Mouse (Mus musculus): Measurements from ENCODE around the gene Rhox7b.
"Not testable (repeated sequence)": the region's sequence is repeated elsewhere in the genome, so short reads cannot be mapped to it uniquely, and the experiment has no call there.

Rhox7b gene

GRCm38 (mm10) chrX:37897132-37897531 lies at the start of gene Rhox7b:
Rhox7b (minus strand) TSS chrX:37897232.
- DNase-seq, result not testable (repeated sequence)

DNA sequence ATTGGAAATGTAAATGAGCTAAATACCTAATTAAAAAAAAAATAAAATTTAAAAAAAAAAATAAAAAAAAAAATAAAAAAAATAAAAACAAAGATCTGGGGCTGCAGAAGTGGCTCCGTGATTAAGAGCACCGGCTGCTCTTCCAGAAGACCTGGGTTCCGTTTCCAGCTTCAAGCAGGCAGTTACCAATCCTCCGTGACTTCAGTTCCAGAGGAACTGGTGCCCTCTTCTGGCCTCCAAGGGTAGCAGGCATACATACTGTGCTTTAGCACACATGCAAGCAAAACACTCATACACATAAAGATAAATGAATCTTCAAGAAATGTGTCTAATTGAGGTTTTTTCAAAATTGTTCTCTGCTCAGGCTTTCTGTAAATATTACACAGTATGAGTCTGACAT lies 19.3 kb upstream of the Rhox7b start:
- DNase-seq, result no peak

GRCm38 (mm10) chrX:37908581-37908980 lies 11.5 kb upstream of the Rhox7b start:
- DNase-seq, result no peak

DNA sequence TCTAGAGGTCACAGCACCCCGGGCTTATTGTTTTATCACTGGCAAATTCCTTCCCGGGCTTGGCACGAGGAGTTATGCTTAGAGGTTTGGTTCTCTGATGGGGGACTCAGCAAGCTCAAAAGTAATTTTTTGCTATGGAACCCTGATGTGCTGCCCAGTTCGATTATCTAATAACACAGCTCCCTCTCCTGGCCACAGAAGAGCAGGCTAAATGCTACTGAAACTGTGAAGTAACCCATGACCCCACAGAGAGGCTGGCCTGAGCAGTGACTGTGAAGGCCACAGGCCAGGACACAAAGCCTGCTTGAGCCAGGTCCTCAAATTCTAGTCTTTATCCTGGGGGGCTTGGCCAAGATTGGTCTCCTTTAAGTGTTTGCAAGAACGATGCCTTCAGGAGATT lies 6.7 kb upstream of the Rhox7b start:
- no peak for DNase-seq

DNA sequence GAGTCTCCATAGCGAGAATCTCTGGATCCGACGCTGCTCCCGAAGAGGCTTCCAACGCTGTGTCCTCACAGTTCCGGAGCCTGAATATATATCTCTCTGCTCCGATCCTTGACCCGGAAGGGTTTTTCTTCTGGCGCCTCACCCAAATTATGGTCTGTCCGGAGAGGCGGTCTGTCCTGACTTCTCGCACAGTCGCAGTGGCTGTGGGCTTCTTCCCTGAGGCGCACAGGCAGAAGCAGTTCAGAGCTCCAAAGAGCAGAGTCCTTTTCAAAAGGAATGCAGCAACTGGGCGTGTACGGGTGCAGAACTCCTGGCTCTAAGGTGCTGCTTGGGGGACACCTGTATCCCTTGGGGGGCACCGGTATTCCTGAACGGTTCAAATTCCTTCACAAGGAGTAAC lies 4.6 kb upstream of the Rhox7b start, which contains the start of gene Rhox9:
Gene Rhox9 (minus strand): TSS at position 101 of the 400 bp plus-strand sequence.
- not testable (repeated sequence) for DNase-seq

DNA sequence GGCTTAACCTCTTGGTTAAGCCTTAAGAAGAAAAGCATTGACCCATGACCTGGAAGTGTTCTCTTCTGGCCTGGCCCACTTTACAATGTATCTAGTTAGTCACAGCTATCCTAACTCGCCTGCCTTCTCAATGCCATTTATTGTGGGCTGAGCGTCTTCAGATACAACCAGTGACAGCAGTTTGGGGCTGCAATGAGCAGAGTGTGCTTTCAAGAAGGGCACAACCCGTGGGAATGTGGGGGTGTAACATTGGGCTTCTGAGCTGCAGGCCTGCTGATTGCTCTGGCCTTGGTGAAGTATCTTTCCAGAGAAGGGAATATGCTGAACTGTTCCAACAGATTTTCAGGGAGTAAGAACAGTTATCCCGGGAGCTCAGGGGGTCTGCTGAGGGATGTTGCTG lies 18.2 kb downstream of the Rhox7b start, which contains the start of gene Rhox8:
Gene Rhox8 (minus strand): TSS at position 101 of the 400 bp plus-strand sequence.
- no peak for DNase-seq

DNA sequence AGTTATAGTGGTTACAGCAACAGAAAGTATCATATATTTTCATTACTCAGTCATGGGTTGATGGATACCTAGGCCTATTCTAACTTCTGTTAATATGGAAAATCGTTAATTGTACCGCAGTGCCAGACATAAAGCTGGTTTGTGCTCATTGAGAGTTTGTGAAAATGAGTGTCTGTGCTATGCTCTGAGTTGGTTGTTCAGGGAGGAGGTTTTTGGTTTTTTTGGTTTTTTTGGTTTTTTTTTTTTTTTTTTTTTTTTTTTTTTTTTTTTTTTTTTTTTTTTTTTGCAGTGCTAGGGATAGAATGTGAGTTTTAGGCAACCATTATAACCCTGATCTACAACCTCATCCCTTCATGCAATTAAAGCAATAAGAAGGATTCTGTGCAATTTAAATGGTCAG lies 25.4 kb downstream of the Rhox7b start:
- no peak for DNase-seq
